Comparison of ENCODE assay signal across 21 mouse cellular contexts in genomic region chr12:83387554-83387953, GRCm38 (mm10).
DNase-seq lines count a peak whose midpoint lies in the region; ATAC-seq and TF ChIP-seq lines count a peak whose summit lies in the region.
"Had no signal": no experiment of that assay in that cellular context is flagged by ENCODE, and none has a peak within 500 bp of the region (broad histone marks: within the 10 kb centered on the region; RNA-seq: fewer than 3 reads in every experiment).

No protein-coding gene starts in this region.

- H3K27me3 ChIP-seq in heart, embryonic 10.5 days (ENCODE audit: insufficient read depth, poor library complexity, severe bottlenecking), result no peaks in the 10 kb centered on the region
- H3K27me3 ChIP-seq in G1E (ENCODE audit: insufficient read depth, low read length), result no peaks in the 10 kb centered on the region; the same call in 1 of the 2 replicates
- H3K27me3 ChIP-seq: embryonic facial prominence, embryonic 15.5 days; heart, embryonic 13.5 days; hindbrain, embryonic 15.5 days had no signal

- ATAC-seq in G1E (ENCODE audit: extremely low read depth, insufficient number of reproducible peaks, low FRiP score, poor library complexity, severe bottlenecking), result peak; percentile 38
- peak; percentile 62 for ATAC-seq in common myeloid progenitor, adult 5-6 weeks (replicated peaks; ENCODE audit: low read depth, poor library complexity, severe bottlenecking)
- peak; percentile 53; the same call in 1 of the 2 replicates for ATAC-seq in megakaryocyte-erythroid progenitor cell, adult 5-6 weeks (replicated peaks; ENCODE audit: low FRiP score, low TSS enrichment, poor library complexity, severe bottlenecking)
- ATAC-seq: forebrain, embryonic 14.5 days; intestine, embryonic 16.5 days had no signal

- no peak overlapping the region for H3K4me3 ChIP-seq in heart, embryonic 10.5 days
- H3K4me3 ChIP-seq in G1E (ENCODE audit: low read depth, low read length), result no peak overlapping the region; the same call in 1 of the 2 replicates
- H3K4me3 ChIP-seq: embryonic facial prominence, embryonic 15.5 days; erythroblast, embryonic 14.5 days; forebrain, embryonic 10.5 days; heart, adult 2 months; heart, embryonic 13.5 days; hindbrain, embryonic 15.5 days had no signal

- no peaks in the 10 kb centered on the region for H3K9me3 ChIP-seq in heart, embryonic 10.5 days
- no peaks in the 10 kb centered on the region for H3K9me3 ChIP-seq in G1E (replicated peaks)
- H3K9me3 ChIP-seq: embryonic facial prominence, embryonic 15.5 days; forebrain, embryonic 10.5 days; heart, embryonic 13.5 days; hindbrain, embryonic 15.5 days had no signal

- no peak for TF ChIP-seq CTCF in G1E (IDR thresholded peaks at IDR 0.05; ENCODE audit: low read depth, low read length)

- H3K36me3 ChIP-seq in heart, embryonic 10.5 days, result no peaks in the 10 kb centered on the region
- peaks cover 11% of the 10 kb centered on the region for H3K36me3 ChIP-seq in G1E (replicated peaks)
- H3K36me3 ChIP-seq: embryonic facial prominence, embryonic 15.5 days; forebrain, embryonic 10.5 days; heart, embryonic 13.5 days; hindbrain, embryonic 15.5 days had no signal

- intact Hi-C loops in left cerebral cortex, postnatal 14 days (cut with DNase I), result no loop called here

- DNase-seq in heart, embryonic 10.5 days (ENCODE audit: low spot score), result no peak
- DNase-seq in heart, adult 18-20 months, result no peak
- DNase-seq in G1E (ENCODE audit: low spot score), result peak; percentile 54
- no peak for DNase-seq in layer of hippocampus, adult 18-20 months (ENCODE audit: low spot score in 2 of 2)
- DNase-seq in left cerebral cortex, postnatal 14 days (ENCODE audit: low spot score in 2 of 2), result no peak
- no peak for DNase-seq in gastrocnemius, adult 18-20 months (ENCODE audit: low spot score)
- DNase-seq: adrenal gland, adult 2 months; adrenal gland, postnatal 36 days; cerebellum, adult 2 months; cerebellum, postnatal 10 days; heart, adult 2 months; heart, postnatal 36 days had no signal

- H3K27ac ChIP-seq in heart, embryonic 10.5 days, result peak overlapping the region; percentile 42; the same call in 1 of the 2 replicates
- H3K27ac ChIP-seq: embryonic facial prominence, embryonic 15.5 days; forebrain, embryonic 10.5 days; heart, adult 2 months; heart, embryonic 13.5 days; hindbrain, embryonic 15.5 days had no signal

- peaks cover 78% of the 10 kb centered on the region for H3K4me1 ChIP-seq in heart, embryonic 10.5 days
- peaks cover 81% of the 10 kb centered on the region for H3K4me1 ChIP-seq in G1E (ENCODE audit: insufficient read depth, low read depth, low read length)
- H3K4me1 ChIP-seq: embryonic facial prominence, embryonic 15.5 days; hindbrain, embryonic 15.5 days had no signal

- 11% methylated on average over 3 of the region's 3 CpGs for WGBS in heart, embryonic 10.5 days
